Mouse (Mus musculus) intestine, postnatal 0 days (tissue): ENCODE results near the gene Nbeal2. TPM values are rescaled to one million over a fixed set of nuclear protein-coding genes. Genes with fewer than 3 reads are reported as not detected.
A peak's percentile ranks its signal among the peaks of the same experiment; 100 is the strongest.

Source experiments
- ATAC-seq: fragments of 200-750 bp; cut with Nextera tagmentation; 2 replicates; pipeline ENCODE4 v1.8.0; 2017; ENCODE audit warnings: mild to moderate bottlenecking, moderate TSS enrichment, moderate library complexity
- H3K27ac ChIP-seq: fragments of 300-500 bp; sonication (generic); 2 replicates; pipeline ENCODE4 v1.5.1; 2014; ENCODE audit warnings: mild to moderate bottlenecking, low read depth, low read length, moderate library complexity
- H3K27me3 ChIP-seq: fragments of 300-500 bp; sonication (generic); replicated peaks from 2 replicates; pipeline ENCODE4 v1.6.1; 2014; ENCODE audit warnings: low read length, mixed read lengths; ENCODE audit not compliant: control insufficient read depth, insufficient read depth
- H3K36me3 ChIP-seq: fragments of 300-500 bp; sonication (generic); 2 replicates; pipeline ENCODE4 v1.6.1; 2014; ENCODE audit warnings: mild to moderate bottlenecking, moderate library complexity; ENCODE audit not compliant: control insufficient read depth, insufficient read depth
- H3K4me1 ChIP-seq: fragments of 300-500 bp; sonication (generic); replicated peaks from 2 replicates; pipeline ENCODE4 v1.6.1; 2014; ENCODE audit warnings: antibody characterized with exemption, low read length, mixed read lengths; ENCODE audit not compliant: control insufficient read depth, insufficient read depth
- H3K4me2 ChIP-seq: fragments of 300-500 bp; sonication (generic); replicated peaks from 2 replicates; pipeline ENCODE4 v1.6.1; 2014; ENCODE audit warnings: low read depth, mild to moderate bottlenecking, moderate library complexity
- H3K4me3 ChIP-seq: fragments of 300-500 bp; sonication (generic); 2 replicates; pipeline ENCODE4 v1.5.1; 2014; ENCODE audit warnings: low read depth, low read length
- H3K9ac ChIP-seq: fragments of 300-500 bp; sonication (generic); 2 replicates; pipeline ENCODE4 v1.6.1; 2014; ENCODE audit warnings: mild to moderate bottlenecking, low read depth, low read length
- H3K9me3 ChIP-seq: fragments of 300-500 bp; sonication (generic); 2 replicates; pipeline ENCODE4 v1.6.1; 2016; ENCODE audit warnings: mixed run types; ENCODE audit not compliant: control insufficient read depth
- CTCF ChIP-seq: sonication (generic); IDR thresholded peaks from 2 replicates; pipeline ENCODE4 v1.5.1; 2016; ENCODE audit warnings: low read depth, mild to moderate bottlenecking, control low read depth, antibody characterized with exemption, moderate library complexity
- WGBS: fragments of 180-500 bp; shearing (Covaris S2); extraction: QIAGEN DNeasy Blood & Tissue Kit; methylation state at CpG from one replicate; pipeline ENCODE4 v1.1.7; 2014; 5-methylcytosine and 5-hydroxymethylcytosine counted together
- polyA plus RNA-seq: library from polyadenylated mRNA; unstranded; fragments of >200 nt; fragmentation: Nextera tagmentation; extraction: Ambion mirVana; gene quantifications from 2 replicates; pipeline ENCODE4 v1.2.1, GENCODE M21; 2015

Gene Nbeal2
- polyA plus RNA-seq, 1 experiment from 2014 or later = 1.0 TPM

- no peak for TF ChIP-seq CTCF
- H3K36me3 ChIP-seq = no peaks in the 10 kb centered on the region; the same call in 1 of the 2 replicates
- no peaks in the 10 kb centered on the region for H3K9me3 ChIP-seq
- no peak overlapping the region for H3K27ac ChIP-seq
- WGBS = 90% methylated on average over 2 of the region's 2 CpGs
- H3K4me2 ChIP-seq = no peak overlapping the region
- H3K27me3 ChIP-seq = no peaks in the 10 kb centered on the region
- peaks cover 7% of the 10 kb centered on the region; the same call in 1 of the 2 replicates for H3K4me1 ChIP-seq
- no peak overlapping the region for H3K9ac ChIP-seq
- no peak for ATAC-seq
- H3K4me3 ChIP-seq = no peak overlapping the region
Measured at GRCm38 (mm10) chr9:110660208-110660607, 6.2 kb upstream of the Nbeal2 start.

- H3K27ac ChIP-seq = 0 out of 2 replicates have a peak overlapping the region, but pooled peaks have one; percentile 2
- H3K9me3 ChIP-seq = no peaks in the 10 kb centered on the region
- H3K4me2 ChIP-seq = no peak overlapping the region
- no peak overlapping the region for H3K4me3 ChIP-seq
- H3K4me1 ChIP-seq = peaks cover 7% of the 10 kb centered on the region; the same call in 1 of the 2 replicates
- WGBS = 78% methylated on average over 12 of the region's 12 CpGs
- ATAC-seq = no peak
- no peak overlapping the region for H3K9ac ChIP-seq
- no peak for TF ChIP-seq CTCF
- no peaks in the 10 kb centered on the region; the same call in 1 of the 2 replicates for H3K36me3 ChIP-seq
- H3K27me3 ChIP-seq = no peaks in the 10 kb centered on the region
Measured at GRCm38 (mm10) chr9:110659521-110659920, 5.6 kb upstream of the Nbeal2 start.

GRCm38 (mm10) chr9:110657474-110658078 is 3.6 kb upstream of the Nbeal2 start:
- Histone ChIP-seq H3K4me3 (peak overlapping the region; percentile 62), H3K27ac (peak overlapping the region; percentile 46; the same call in 1 of the 2 replicates), H3K4me2 (peak overlapping the region; percentile 67), H3K9me3 (no peaks in the 10 kb centered on the region), H3K4me1 (peaks cover 7% of the 10 kb centered on the region; the same call in 1 of the 2 replicates), H3K9ac (no peak overlapping the region), H3K27me3 (no peaks in the 10 kb centered on the region; the same call in 1 of the 2 replicates), H3K36me3 (no peaks in the 10 kb centered on the region; the same call in 1 of the 2 replicates)
- ATAC-seq = no peak
- TF ChIP-seq CTCF = no peak
- WGBS = 53% methylated on average over 13 of the region's 13 CpGs

GRCm38 (mm10) chr9:110656249-110657221 is 2.6 kb upstream of the Nbeal2 start, which contains the start of gene Ccdc12:
Gene Ccdc12, plus strand, starts transcription at chr9:110656503.
- under 1% methylated on average over 52 of the region's 52 CpGs for WGBS
- TF ChIP-seq CTCF = peak; percentile 48
- H3K27me3 ChIP-seq = no peaks in the 10 kb centered on the region; the same call in 1 of the 2 replicates
- H3K9ac ChIP-seq = peak within 1 kb of the TSS; percentile 81
- H3K4me3 ChIP-seq = peak within 1 kb of the TSS; percentile 62
- no peaks in the 10 kb centered on the region for H3K9me3 ChIP-seq
- no peaks in the 10 kb centered on the region; the same call in 1 of the 2 replicates for H3K36me3 ChIP-seq
- peaks cover 7% of the 10 kb centered on the region; the same call in 1 of the 2 replicates for H3K4me1 ChIP-seq
- peak within 1 kb of the TSS; percentile 67 for H3K4me2 ChIP-seq
- ATAC-seq = peak; percentile 87
- H3K27ac ChIP-seq = peak within 1 kb of the TSS; percentile 83

GRCm38 (mm10) chr9:110655651-110656007 is 1.7 kb upstream of the Nbeal2 start:
- H3K9ac ChIP-seq = no peak overlapping the region
- ATAC-seq = no peak
- 68% methylated on average over 10 of the region's 10 CpGs for WGBS

More at GRCm38 (mm10) chr9:110655651-110656007, 1.7 kb upstream of the Nbeal2 start:
- H3K9me3 ChIP-seq = no peaks in the 10 kb centered on the region
- H3K4me3 ChIP-seq = no peak overlapping the region; the same call in 1 of the 2 replicates
- H3K4me1 ChIP-seq = peaks cover 7% of the 10 kb centered on the region; the same call in 1 of the 2 replicates
- H3K4me2 ChIP-seq = peak overlapping the region; percentile 67
- H3K36me3 ChIP-seq = no peaks in the 10 kb centered on the region; the same call in 1 of the 2 replicates
- H3K27ac ChIP-seq = peak overlapping the region; percentile 55
- H3K27me3 ChIP-seq = no peaks in the 10 kb centered on the region; the same call in 1 of the 2 replicates
- no peak for TF ChIP-seq CTCF
